Mouse (Mus musculus) urinary bladder, postnatal 10 days (tissue): ENCODE data around the gene Slc3a2.
A peak's percentile ranks its signal among the peaks of the same experiment; 100 is the strongest.
"Not testable (repeated sequence)": the region's sequence is repeated elsewhere in the genome, so short reads cannot be mapped to it uniquely, and the experiment has no call there.

ENCODE experiments used
- DNase-seq: peaks from one replicate; pipeline ENCODE4 v3.0.0; 2022; ENCODE audit warnings: low spot score

Slc3a2 gene

DNA sequence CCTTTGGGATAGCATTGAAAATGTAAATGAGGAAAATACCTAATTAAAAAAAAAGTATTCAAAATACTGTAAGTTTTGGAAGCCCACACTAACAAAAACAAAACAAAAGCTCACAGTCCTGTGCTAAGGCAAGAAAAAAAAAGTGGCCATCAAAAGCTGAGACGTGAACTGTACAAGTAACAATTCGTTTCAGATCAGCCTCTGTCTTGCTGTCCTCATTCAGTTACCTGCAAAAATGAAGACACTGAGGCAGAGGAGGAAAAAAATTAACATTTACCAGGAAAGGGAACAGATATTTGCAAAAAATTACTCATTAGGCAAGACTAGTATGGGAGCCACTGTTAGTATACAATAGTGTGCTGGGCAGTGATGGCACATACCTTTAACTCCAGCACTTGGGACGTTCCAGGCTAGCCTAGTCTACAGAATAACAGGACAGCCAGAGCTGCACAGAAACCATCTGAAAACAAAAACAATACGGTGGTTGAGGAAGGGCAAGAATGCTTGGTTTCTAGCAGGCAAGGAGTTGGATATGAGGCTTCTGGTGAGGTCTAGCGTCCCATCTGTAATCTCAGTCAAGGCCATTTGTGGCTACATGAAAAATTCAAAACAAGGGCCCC, 4.4 kb upstream of the Slc3a2 start:
- DNase-seq, result no peak

- no peak for DNase-seq
These were observed 3.6 kb upstream of the Slc3a2 start for GRCm38 (mm10) chr19:8726609-8727390.

GRCm38 (mm10) chr19:8725081-8725613, 2.0 kb upstream of the Slc3a2 start:
- no peak for DNase-seq

- no peak for DNase-seq
These were observed 1.2 kb upstream of the Slc3a2 start for GRCm38 (mm10) chr19:8724392-8724791.

- DNase-seq, result no peak
These were observed 591 bp upstream of the Slc3a2 start for GRCm38 (mm10) chr19:8723574-8724346.

DNA sequence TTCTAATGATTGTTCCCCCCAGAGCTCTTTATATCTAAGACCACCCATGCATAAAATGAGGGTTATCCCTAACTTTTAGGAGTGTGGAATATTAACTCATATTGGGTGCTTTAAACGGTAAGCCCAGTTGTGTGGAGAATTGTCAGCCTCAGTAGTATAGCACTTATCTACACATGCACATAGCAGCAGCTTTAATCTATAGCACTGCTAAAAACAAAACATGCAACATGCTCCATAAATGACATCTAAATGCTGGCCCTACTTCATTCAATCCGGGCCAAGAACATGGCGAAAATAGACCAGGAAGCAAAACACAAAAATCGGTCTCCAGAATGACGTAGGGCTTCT, 636 bp downstream of the Slc3a2 start:
- DNase-seq, result no peak

GRCm38 (mm10) chr19:8722021-8722420, 1.1 kb downstream of the Slc3a2 start:
- DNase-seq, result no peak

DNA sequence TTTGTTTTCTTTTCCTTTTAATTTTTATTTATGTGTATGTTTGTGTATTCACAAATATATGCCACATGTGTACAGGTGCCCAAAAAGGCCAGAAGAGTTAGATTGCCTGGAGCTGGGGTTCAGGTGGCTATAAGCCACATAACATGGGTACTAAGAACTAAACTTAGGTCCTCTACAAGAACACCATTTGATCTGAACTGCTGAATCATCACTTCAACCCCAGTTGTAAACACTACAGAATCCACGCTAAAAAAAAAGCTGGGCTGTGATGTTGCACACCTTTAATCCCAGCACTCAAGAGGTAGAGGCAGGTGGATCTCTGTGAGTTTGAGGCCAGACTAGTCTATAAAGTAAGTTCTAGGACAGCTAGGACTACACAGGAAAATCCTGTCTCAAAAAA, 1.8 kb downstream of the Slc3a2 start:
- DNase-seq, result no peak

GRCm38 (mm10) chr19:8719037-8719436, 4.1 kb downstream of the Slc3a2 start:
- DNase-seq, result not testable (repeated sequence)

DNA sequence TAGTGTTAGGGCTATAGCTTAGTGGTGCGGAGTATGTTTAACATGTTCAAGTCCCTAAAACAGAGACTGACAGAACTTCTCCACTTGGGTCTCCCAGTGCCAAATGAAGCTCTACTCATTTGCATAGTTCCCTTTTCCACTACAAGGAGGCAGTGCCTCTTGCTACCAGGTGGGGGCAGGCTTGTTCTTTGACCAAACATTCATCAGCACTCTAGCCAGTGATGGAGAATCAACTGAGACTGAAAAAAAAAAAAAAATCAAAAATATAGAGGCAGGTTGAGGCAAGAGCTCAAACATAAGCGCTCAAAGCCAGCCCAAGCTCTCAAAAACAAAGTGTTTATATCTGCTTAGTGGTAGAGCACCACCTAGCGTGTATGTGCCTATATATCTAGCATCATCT, 4.8 kb downstream of the Slc3a2 start:
- DNase-seq, result no peak

DNA sequence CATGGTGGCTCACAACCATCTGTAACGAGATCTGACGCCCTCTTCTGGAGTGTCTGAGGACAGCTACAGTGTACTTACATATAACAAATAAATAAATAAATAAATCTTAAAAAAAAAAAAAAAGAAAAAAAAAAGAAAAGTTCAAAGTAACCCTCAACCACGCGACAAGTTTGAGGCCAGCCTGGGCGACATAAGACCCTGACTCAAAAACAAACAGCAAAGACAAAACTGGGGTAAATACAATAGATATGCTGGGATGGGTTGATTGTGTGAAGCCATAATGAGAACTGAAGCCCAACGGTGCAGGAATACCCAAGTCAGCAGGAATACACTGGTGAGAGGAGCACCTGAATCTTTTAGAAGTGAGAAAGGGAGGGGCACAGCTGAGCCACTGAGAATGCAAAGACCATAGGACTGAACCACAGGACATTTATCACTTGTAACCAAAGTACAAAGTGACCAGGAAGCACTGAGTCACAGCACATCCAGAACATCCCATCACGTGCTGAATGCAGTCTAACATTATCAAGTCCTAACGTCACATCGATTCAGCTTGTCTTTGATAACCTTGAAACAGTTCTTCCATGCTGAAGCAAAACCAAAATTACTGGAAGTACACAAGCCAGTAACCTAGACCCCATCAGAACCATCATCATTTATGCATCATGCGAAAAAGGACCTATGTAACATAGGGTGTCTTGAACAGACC, 6.2 kb downstream of the Slc3a2 start:
- DNase-seq, result no peak

GRCm38 (mm10) chr19:8715868-8716766, 7.1 kb downstream of the Slc3a2 start:
- no peak for DNase-seq

- DNase-seq, result no peak
These were observed 8.3 kb downstream of the Slc3a2 start for GRCm38 (mm10) chr19:8714653-8715481.

DNA sequence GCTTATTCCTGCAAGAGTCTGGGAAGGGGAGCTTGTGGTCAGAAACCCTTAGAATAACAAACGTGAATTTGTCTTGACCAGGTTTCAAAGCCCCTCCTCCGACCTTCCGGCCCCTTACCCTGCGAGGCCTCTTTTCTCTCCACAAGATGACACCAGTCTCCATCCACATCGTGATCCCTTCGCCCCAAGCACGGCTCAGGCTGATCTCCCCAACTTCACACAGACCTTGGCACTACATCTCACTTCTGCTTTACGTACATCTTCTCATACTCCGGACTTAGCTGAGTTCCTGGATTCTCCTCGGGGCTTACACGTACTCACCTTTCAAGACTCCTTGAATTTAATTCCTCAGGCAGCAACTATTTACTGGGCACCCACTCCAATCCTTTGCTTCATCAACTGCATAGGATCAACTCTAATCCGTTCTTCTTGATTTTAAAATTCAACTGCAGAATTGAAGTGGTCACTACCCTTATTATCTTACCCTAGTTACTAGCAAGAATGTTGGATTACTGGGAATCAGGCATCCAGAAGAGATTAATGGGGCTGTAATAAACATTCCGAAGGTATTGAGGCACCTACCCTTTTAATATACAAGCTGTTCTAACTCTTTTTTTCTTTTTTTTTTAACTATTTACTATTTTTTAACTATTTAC, 9.0 kb downstream of the Slc3a2 start:
- no peak for DNase-seq

DNA sequence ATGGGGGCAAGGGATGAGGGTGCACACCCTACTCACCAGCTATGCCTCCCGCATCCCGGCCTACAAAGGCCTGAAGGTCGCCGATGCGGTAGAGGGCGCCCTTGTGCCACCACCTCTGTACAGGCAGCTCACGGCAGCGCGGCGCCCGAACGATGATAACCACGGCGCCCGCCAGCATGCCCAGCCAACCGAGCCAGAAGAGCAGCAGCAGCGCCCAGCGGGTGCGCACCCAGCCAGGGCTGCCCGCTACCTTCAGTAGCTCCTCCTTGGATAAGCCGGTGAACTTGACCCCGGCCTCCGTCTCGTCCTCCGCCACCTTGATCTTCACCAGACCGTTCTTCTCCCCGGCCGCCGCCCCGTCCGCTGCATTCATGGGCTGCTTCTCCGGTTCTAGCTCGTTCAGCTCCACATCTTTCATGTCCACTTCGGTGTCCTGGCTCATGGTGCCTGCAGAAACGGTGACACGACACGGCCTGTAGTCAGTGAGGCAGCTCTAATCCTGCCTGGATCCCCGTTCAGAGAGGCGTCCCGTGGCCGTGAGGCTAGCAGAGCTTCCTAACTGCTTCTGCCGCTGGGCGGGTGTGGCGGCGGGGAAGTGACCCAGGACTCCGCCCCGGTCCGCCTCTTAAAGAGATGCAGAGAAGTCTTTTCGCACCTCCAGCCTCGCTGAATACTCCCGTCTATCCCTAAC, 9.7 kb downstream of the Slc3a2 start:
- peak; percentile 83 for DNase-seq

- peak; percentile 47 for DNase-seq
These were observed 10.3 kb downstream of the Slc3a2 start for GRCm38 (mm10) chr19:8712870-8713305.

DNA sequence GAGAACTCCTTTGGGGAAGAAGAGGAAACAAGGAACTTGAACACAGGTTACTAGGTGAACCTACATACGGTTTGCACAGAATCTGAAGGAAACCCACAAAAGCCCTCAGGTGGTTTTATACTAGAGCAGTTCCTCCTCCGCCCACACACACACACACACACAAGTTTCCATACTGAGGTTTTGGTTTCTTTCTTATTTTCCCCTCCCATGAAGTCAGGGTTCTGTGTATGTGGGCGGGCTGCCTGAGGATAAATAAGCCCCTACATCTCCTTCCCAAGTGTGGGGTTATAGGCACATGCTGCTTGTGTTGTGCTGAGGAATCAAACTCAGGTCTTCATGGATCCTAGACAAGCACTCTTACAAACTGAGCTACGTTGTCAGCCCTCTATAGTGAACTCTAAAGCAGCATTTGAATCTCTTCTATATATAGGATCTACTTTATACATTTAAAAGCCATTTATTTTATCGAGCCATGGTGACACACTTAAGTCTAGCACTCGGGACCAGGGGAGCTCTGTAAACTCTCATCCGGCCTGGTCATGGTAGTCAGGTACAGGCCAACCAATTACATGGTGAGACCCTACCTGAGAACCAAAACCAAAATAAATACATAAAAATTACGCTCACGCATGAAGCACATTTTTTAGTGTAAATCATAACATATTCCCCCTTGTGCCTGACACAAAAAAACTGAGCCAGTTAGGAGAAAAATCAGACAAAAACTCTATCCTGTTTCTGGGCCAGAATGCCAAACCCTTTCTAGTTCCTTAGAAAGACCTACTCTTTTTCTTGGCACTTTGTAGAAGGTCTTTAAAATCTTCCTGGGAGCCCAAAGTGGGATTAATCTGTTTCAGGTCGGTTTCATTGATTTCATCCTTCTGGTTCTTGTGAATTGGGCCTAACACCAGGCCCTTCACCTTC, 11.0 kb downstream of the Slc3a2 start:
- no peak for DNase-seq

- DNase-seq, result no peak
These were observed 11.7 kb downstream of the Slc3a2 start for GRCm38 (mm10) chr19:8711506-8711905.
